ENCODE assay signal across 18 mouse cellular contexts in genomic region chr5:73573789-73574188, GRCm38 (mm10). TPM values are rescaled to one million over a fixed set of nuclear protein-coding genes. Genes with fewer than 3 reads are reported as not detected.
A peak's percentile ranks its signal among the peaks of the same experiment; 100 is the strongest.
DNase-seq lines count a peak whose midpoint lies in the region; ATAC-seq and TF ChIP-seq lines count a peak whose summit lies in the region.
"Had no signal": no experiment of that assay in that cellular context is flagged by ENCODE, and none has a peak within 500 bp of the region (broad histone marks: within the 10 kb centered on the region; RNA-seq: fewer than 3 reads in every experiment).

No protein-coding gene starts in this region.

- no peak for TF ChIP-seq CTCF in kidney, adult 2 months (conservative IDR thresholded peaks at IDR 0.05; ENCODE audit: insufficient read depth, insufficient read length, low read depth, low read length)
- no peak for TF ChIP-seq CTCF in lung, postnatal 0 days (IDR thresholded peaks at IDR 0.05)

- TF ChIP-seq POLR2A in kidney, adult 2 months (IDR thresholded peaks at IDR 0.05; ENCODE audit: low read depth, low read length), result no peak

- H3K36me3 ChIP-seq in embryonic facial prominence, embryonic 14.5 days (ENCODE audit: control insufficient read depth, insufficient read depth, low read length), result no peaks in the 10 kb centered on the region
- H3K36me3 ChIP-seq in embryonic facial prominence, embryonic 10.5 days (replicated peaks), result no peaks in the 10 kb centered on the region
- no peaks in the 10 kb centered on the region for H3K36me3 ChIP-seq in kidney, adult 2 months (ENCODE audit: control insufficient read depth, insufficient read depth, low read length)
- no peaks in the 10 kb centered on the region for H3K36me3 ChIP-seq in kidney, embryonic 14.5 days (ENCODE audit: control insufficient read depth, insufficient read depth, low read length)
- no peaks in the 10 kb centered on the region for H3K36me3 ChIP-seq in lung, postnatal 0 days (ENCODE audit: insufficient read depth, low read length)
- no peaks in the 10 kb centered on the region for H3K36me3 ChIP-seq in hindbrain, embryonic 14.5 days (replicated peaks; ENCODE audit: control insufficient read depth, insufficient read depth)
- H3K36me3 ChIP-seq: heart, embryonic 10.5 days; neural tube, embryonic 13.5 days had no signal

- no peak overlapping the region for H3K9ac ChIP-seq in embryonic facial prominence, embryonic 14.5 days (ENCODE audit: low read depth, low read length)
- no peak overlapping the region for H3K9ac ChIP-seq in kidney, embryonic 14.5 days (ENCODE audit: low read depth, low read length)
- H3K9ac ChIP-seq in lung, postnatal 0 days (replicated peaks; ENCODE audit: low read depth), result no peak overlapping the region
- H3K9ac ChIP-seq in hindbrain, embryonic 14.5 days, result no peak overlapping the region
- H3K9ac ChIP-seq: forebrain, embryonic 13.5 days; lung, embryonic 14.5 days; neural tube, embryonic 13.5 days had no signal

- no peak for ATAC-seq in embryonic facial prominence, embryonic 14.5 days (ENCODE audit: low read depth)
- no peak for ATAC-seq in kidney, embryonic 14.5 days (ENCODE audit: low FRiP score, low TSS enrichment)
- ATAC-seq in lung, postnatal 0 days, result peak; percentile 89
- ATAC-seq in hindbrain, embryonic 14.5 days (ENCODE audit: low FRiP score), result no peak
- ATAC-seq: forebrain, embryonic 13.5 days had no signal

- 75% methylated on average over 7 of the region's 7 CpGs for WGBS in embryonic facial prominence, embryonic 14.5 days
- WGBS in embryonic facial prominence, embryonic 10.5 days, result 77% methylated on average over 7 of the region's 7 CpGs
- WGBS in kidney, adult 2 months, result 84% methylated on average over 7 of the region's 7 CpGs
- WGBS in kidney, embryonic 14.5 days, result 69% methylated on average over 7 of the region's 7 CpGs
- 51% methylated on average over 7 of the region's 7 CpGs for WGBS in lung, postnatal 0 days
- WGBS in hindbrain, embryonic 14.5 days, result 83% methylated on average over 7 of the region's 7 CpGs

- H3K4me1 ChIP-seq in embryonic facial prominence, embryonic 14.5 days (ENCODE audit: control insufficient read depth, insufficient read depth, low read length), result no peaks in the 10 kb centered on the region
- H3K4me1 ChIP-seq in embryonic facial prominence, embryonic 10.5 days, result peaks cover 17% of the 10 kb centered on the region
- H3K4me1 ChIP-seq in kidney, adult 2 months (ENCODE audit: control insufficient read depth, insufficient read depth, low read length), result peaks cover 7% of the 10 kb centered on the region; the same call in 1 of the 2 replicates
- no peaks in the 10 kb centered on the region for H3K4me1 ChIP-seq in kidney, embryonic 14.5 days (ENCODE audit: control insufficient read depth, insufficient read depth, low read length)
- H3K4me1 ChIP-seq in lung, postnatal 0 days (ENCODE audit: insufficient read depth, low read depth, low read length), result no peaks in the 10 kb centered on the region
- peaks cover 3% of the 10 kb centered on the region; the same call in 1 of the 2 replicates for H3K4me1 ChIP-seq in hindbrain, embryonic 14.5 days (replicated peaks; ENCODE audit: control insufficient read depth, insufficient read depth, low read length)
- H3K4me1 ChIP-seq: forebrain, embryonic 13.5 days; heart, embryonic 10.5 days had no signal

- no peak overlapping the region for H3K4me2 ChIP-seq in embryonic facial prominence, embryonic 14.5 days (ENCODE audit: low read depth, low read length)
- no peak overlapping the region for H3K4me2 ChIP-seq in kidney, embryonic 14.5 days (replicated peaks; ENCODE audit: low read depth, low read length)
- H3K4me2 ChIP-seq in lung, postnatal 0 days (replicated peaks; ENCODE audit: low read depth, low read length), result no peak overlapping the region
- H3K4me2 ChIP-seq in hindbrain, embryonic 14.5 days (replicated peaks), result no peak overlapping the region
- H3K4me2 ChIP-seq: forebrain, embryonic 13.5 days; lung, embryonic 14.5 days; neural tube, embryonic 13.5 days had no signal

- peak; percentile 63 for TF ChIP-seq EP300 in lung, postnatal 0 days (IDR thresholded peaks at IDR 0.05)

- H3K9me3 ChIP-seq in embryonic facial prominence, embryonic 14.5 days (ENCODE audit: control insufficient read depth, low read length), result no peaks in the 10 kb centered on the region
- no peaks in the 10 kb centered on the region for H3K9me3 ChIP-seq in embryonic facial prominence, embryonic 10.5 days
- no peaks in the 10 kb centered on the region for H3K9me3 ChIP-seq in kidney, embryonic 14.5 days (ENCODE audit: control insufficient read depth, low read length)
- no peaks in the 10 kb centered on the region for H3K9me3 ChIP-seq in lung, postnatal 0 days (ENCODE audit: low read length)
- H3K9me3 ChIP-seq in hindbrain, embryonic 14.5 days (ENCODE audit: control insufficient read depth, low read length), result no peaks in the 10 kb centered on the region
- H3K9me3 ChIP-seq: forebrain, embryonic 13.5 days; heart, embryonic 10.5 days; neural tube, embryonic 13.5 days had no signal

- DNase-seq in embryonic facial prominence, embryonic 14.5 days (ENCODE audit: low spot score), result peak; percentile 29
- no peak for DNase-seq in embryonic facial prominence, embryonic 10.5 days (ENCODE audit: low spot score)
- peak; percentile 48 for DNase-seq in kidney, adult 2 months
- DNase-seq in R1 (ENCODE audit: low read depth, low spot score), result peak; percentile 18
- peak; percentile 68 for DNase-seq in lung, postnatal 0 days (ENCODE audit: low spot score)
- DNase-seq in spleen, postnatal 4 days (ENCODE audit: low spot score in 2 of 2), result no peak
- DNase-seq in hindbrain, embryonic 14.5 days (ENCODE audit: low spot score), result no peak
- DNase-seq: cerebellum, adult 11 months; cerebellum, postnatal 14 days; kidney, adult 9 months; left cerebral cortex, postnatal 4 days; lung, embryonic 14.5 days; right cerebral cortex, postnatal 4 days had no signal

- H3K4me3 ChIP-seq in embryonic facial prominence, embryonic 14.5 days (ENCODE audit: low read depth, low read length), result no peak overlapping the region
- H3K4me3 ChIP-seq in embryonic facial prominence, embryonic 10.5 days, result no peak overlapping the region
- no peak overlapping the region for H3K4me3 ChIP-seq in kidney, adult 2 months (ENCODE audit: insufficient read depth, low read depth, low read length)
- no peak overlapping the region for H3K4me3 ChIP-seq in kidney, embryonic 14.5 days (ENCODE audit: low read length)
- H3K4me3 ChIP-seq in lung, postnatal 0 days (ENCODE audit: low read depth, low read length), result no peak overlapping the region
- no peak overlapping the region for H3K4me3 ChIP-seq in hindbrain, embryonic 14.5 days (replicated peaks; ENCODE audit: low read length)
- H3K4me3 ChIP-seq: forebrain, embryonic 13.5 days; heart, embryonic 10.5 days; neural tube, embryonic 13.5 days had no signal

- no peak overlapping the region for H3K27ac ChIP-seq in embryonic facial prominence, embryonic 14.5 days (replicated peaks; ENCODE audit: low read depth, low read length)
- no peak overlapping the region for H3K27ac ChIP-seq in embryonic facial prominence, embryonic 10.5 days (replicated peaks)
- no peak overlapping the region for H3K27ac ChIP-seq in kidney, adult 2 months (ENCODE audit: insufficient read depth, low read depth, low read length)
- no peak overlapping the region for H3K27ac ChIP-seq in kidney, embryonic 14.5 days (ENCODE audit: low read depth, low read length)
- no peak overlapping the region for H3K27ac ChIP-seq in lung, postnatal 0 days (ENCODE audit: low read length)
- H3K27ac ChIP-seq in hindbrain, embryonic 14.5 days, result no peak overlapping the region
- H3K27ac ChIP-seq: forebrain, embryonic 13.5 days; heart, embryonic 10.5 days; neural tube, embryonic 13.5 days had no signal

- no peaks in the 10 kb centered on the region for H3K27me3 ChIP-seq in embryonic facial prominence, embryonic 14.5 days (replicated peaks; ENCODE audit: control insufficient read depth, insufficient read depth, low read length)
- H3K27me3 ChIP-seq in embryonic facial prominence, embryonic 10.5 days (replicated peaks; ENCODE audit: low read depth, poor library complexity, severe bottlenecking), result no peaks in the 10 kb centered on the region
- no peaks in the 10 kb centered on the region for H3K27me3 ChIP-seq in kidney, adult 2 months (replicated peaks; ENCODE audit: control insufficient read depth, insufficient read depth, low read length)
- H3K27me3 ChIP-seq in kidney, embryonic 14.5 days (ENCODE audit: control insufficient read depth, insufficient read depth, low read length), result no peaks in the 10 kb centered on the region
- no peaks in the 10 kb centered on the region for H3K27me3 ChIP-seq in lung, postnatal 0 days (replicated peaks; ENCODE audit: insufficient read depth, low read length)
- H3K27me3 ChIP-seq in hindbrain, embryonic 14.5 days (ENCODE audit: control insufficient read depth, insufficient read depth, low read length), result no peaks in the 10 kb centered on the region
- H3K27me3 ChIP-seq: forebrain, embryonic 13.5 days; neural tube, embryonic 13.5 days had no signal

RNA-seq across cellular contexts. Expression of gene Lrrc66, which starts 58.5 kb away (rescaled TPM):
- 0.08 TPM in 1 of 2 replicates, not detected in the other for polyA plus RNA-seq in embryonic facial prominence, embryonic 14.5 days (2014; fragmentation: Nextera tagmentation; extraction: Ambion mirVana)
- polyA plus RNA-seq in embryonic facial prominence, embryonic 10.5 days (2016; fragmentation: Nextera tagmentation; extraction: Ambion mirVana), result 0.47 TPM in 1 of 2 replicates, not detected in the other
- 8.0 and 9.5 TPM in 2 replicates for polyA plus RNA-seq in kidney, adult 2 months (2012; rRNA removed)
- 0.06 TPM in 1 of 2 replicates, not detected in the other for polyA plus RNA-seq in kidney, embryonic 14.5 days (2014; fragmentation: Nextera tagmentation; extraction: Ambion mirVana)
- polyA plus RNA-seq in lung, postnatal 0 days (2015; fragmentation: Nextera tagmentation; extraction: Ambion mirVana), result 0.10 and 0.20 TPM in 2 replicates
- not detected in 2 replicates for polyA plus RNA-seq in hindbrain, embryonic 14.5 days (2014; fragmentation: Nextera tagmentation; extraction: Ambion mirVana)
- polyA plus RNA-seq: forebrain, embryonic 13.5 days; liver, adult 2 months; lung, embryonic 14.5 days; neural tube, embryonic 13.5 days had no signal

Comparison
In these comparisons a context has a peak if more than half of its experiments do, and no peak if none do; other contexts are left out.
1. DNase-seq: peak in embryonic facial prominence, embryonic 14.5 days (single experiment), kidney, adult 2 months (single experiment), R1 (single experiment) and lung, postnatal 0 days (single experiment); none in embryonic facial prominence, embryonic 10.5 days (single experiment), spleen, postnatal 4 days (0 of 2) and hindbrain, embryonic 14.5 days (single experiment).